Comparison of ENCODE assay signal across 19 mouse cellular contexts in the genomic region with DNA sequence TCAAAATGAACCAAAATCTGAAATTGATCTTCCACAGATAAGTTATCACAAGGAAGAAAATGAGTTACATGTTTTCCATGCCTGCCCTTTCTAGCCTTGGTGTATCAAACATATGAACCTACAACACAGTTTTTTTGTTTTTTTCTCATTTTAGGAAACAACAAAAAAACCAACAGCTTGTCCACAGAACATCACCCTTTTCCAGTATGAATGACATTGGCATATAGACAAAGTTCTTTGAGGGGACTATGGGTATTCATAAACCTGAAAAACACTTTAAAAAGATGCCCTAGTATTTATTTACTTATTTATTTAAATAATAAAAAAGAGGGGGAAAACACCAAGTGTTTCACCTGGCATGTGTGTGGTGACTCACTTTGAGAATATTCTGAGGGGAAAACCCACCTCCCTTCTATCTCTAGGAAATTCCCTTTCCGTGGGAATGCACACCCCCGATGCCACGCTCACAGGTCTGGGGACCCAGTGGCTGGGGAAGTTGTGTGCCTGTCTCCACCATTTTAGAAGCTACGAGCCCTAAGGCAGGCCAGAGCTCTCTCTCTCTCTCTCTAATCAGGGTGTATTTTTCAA.
DNase-seq lines count a peak whose midpoint lies in the region; ATAC-seq and TF ChIP-seq lines count a peak whose summit lies in the region.
"Had no signal": no experiment of that assay in that cellular context is flagged by ENCODE, and none has a peak within 500 bp of the region (broad histone marks: within the 10 kb centered on the region; RNA-seq: fewer than 3 reads in every experiment).

No protein-coding gene starts in this region.

- H3K36me3 ChIP-seq in CH12.LX (replicated peaks in 1 of 2; ENCODE audit: control insufficient read depth in 1 of 2, insufficient read depth in 1 of 2, low read length in 1 of 2) = no peaks in the 10 kb centered on the region
- no peaks in the 10 kb centered on the region for H3K36me3 ChIP-seq in limb, embryonic 13.5 days
- H3K36me3 ChIP-seq: heart, embryonic 13.5 days; intestine, embryonic 15.5 days had no signal

- no peaks in the 10 kb centered on the region for H3K27me3 ChIP-seq in CH12.LX (replicated peaks)
- peaks cover 70% of the 10 kb centered on the region for H3K27me3 ChIP-seq in limb, embryonic 13.5 days
- H3K27me3 ChIP-seq: forebrain, embryonic 13.5 days had no signal

- H3K4me3 ChIP-seq in CH12.LX (replicated peaks in 1 of 3; ENCODE audit: low read depth in 2 of 3, low read length in 2 of 3, poor library complexity in 1 of 3) = no peak overlapping the region
- no peak overlapping the region for H3K4me3 ChIP-seq in limb, embryonic 13.5 days
- H3K4me3 ChIP-seq: forebrain, embryonic 13.5 days; gastrocnemius, adult 2 months; heart, embryonic 13.5 days; intestine, embryonic 15.5 days had no signal

- in situ Hi-C loops in CH12.LX (cut with MboI; ENCODE audit: low pct_ligation_motif_present, low pct_unique_long_range_greater_than_20kb, low sequenced_read_pairs) = loop anchor here (25.0 kb wide), 1 partner anchor 473 kb away; no protein-coding TSS in a partner anchor

- peak; percentile 20 for ATAC-seq in inflammation-experienced regulatory T-cells, adult 6 months
- ATAC-seq in limb, embryonic 13.5 days (ENCODE audit: low FRiP score, low read depth) = no peak
- ATAC-seq: forebrain, embryonic 13.5 days; forebrain, postnatal 0 days; hindbrain, embryonic 16.5 days; intestine, embryonic 15.5 days had no signal

- dilution Hi-C loops in CH12.LX (cut with MboI; ENCODE audit: extremely low pct_ligation_motif_present, extremely low pct_unique_long_range_greater_than_20kb, low sequenced_read_pairs) = no loop called here

- whole genome bisulfite sequencing in limb, embryonic 13.5 days = 27% methylated on average over 4 of the region's 4 CpGs

- peaks cover 29 to 33% of the 10 kb centered on the region in 2 experiments for H3K4me1 ChIP-seq in CH12.LX (ENCODE audit: control insufficient read depth in 1 of 2, insufficient read depth in 2 of 2)
- H3K4me1 ChIP-seq in limb, embryonic 13.5 days = peaks cover 53% of the 10 kb centered on the region
- H3K4me1 ChIP-seq: forebrain, embryonic 13.5 days; heart, embryonic 13.5 days had no signal

- TF ChIP-seq POLR2A in CH12.LX (IDR thresholded peaks at IDR 0.05; ENCODE audit: low read depth, low read length) = no peak

- TF ChIP-seq EP300 in CH12.LX (IDR thresholded peaks at IDR 0.05; ENCODE audit: low read length) = peak; percentile 91

- no peak overlapping the region for H3K9ac ChIP-seq in CH12.LX (ENCODE audit: insufficient read depth, low read depth)
- H3K9ac ChIP-seq in limb, embryonic 13.5 days = no peak overlapping the region
- H3K9ac ChIP-seq: forebrain, embryonic 13.5 days; forebrain, postnatal 0 days; heart, embryonic 13.5 days; intestine, embryonic 15.5 days had no signal

- H3K4me2 ChIP-seq in CH12.LX (ENCODE audit: insufficient read depth, low read depth, poor library complexity, severe bottlenecking) = no peak overlapping the region
- H3K4me2 ChIP-seq in limb, embryonic 13.5 days (replicated peaks) = peak overlapping the region; percentile 30
- H3K4me2 ChIP-seq: forebrain, embryonic 13.5 days; heart, embryonic 13.5 days; intestine, embryonic 15.5 days had no signal

- H3K9me3 ChIP-seq in CH12.LX (replicated peaks; ENCODE audit: low read length) = no peaks in the 10 kb centered on the region
- H3K9me3 ChIP-seq in limb, embryonic 13.5 days = no peaks in the 10 kb centered on the region
- H3K9me3 ChIP-seq: forebrain, embryonic 13.5 days; heart, embryonic 13.5 days; intestine, embryonic 15.5 days had no signal

- no peak for TF ChIP-seq CTCF in CH12.LX (conservative IDR thresholded peaks at IDR 0.05 in 1 of 2, IDR thresholded peaks at IDR 0.05 in 1 of 2; ENCODE audit: low read depth in 2 of 2, low read length in 2 of 2)

- no peak; the same call in none of the 2 replicates for TF ChIP-seq RAD21 in CH12.LX (IDR thresholded peaks at IDR 0.05; ENCODE audit: low read depth, low read length)

- no peak overlapping the region for H3K27ac ChIP-seq in CH12.LX (ENCODE audit: insufficient read depth, low read depth)
- no peak overlapping the region for H3K27ac ChIP-seq in limb, embryonic 13.5 days
- H3K27ac ChIP-seq: forebrain, embryonic 13.5 days; gastrocnemius, adult 2 months; heart, embryonic 13.5 days; intestine, embryonic 15.5 days had no signal

- no peaks in the 10 kb centered on the region for H3K79me2 ChIP-seq in CH12.LX (replicated peaks; ENCODE audit: control insufficient read depth, extremely low read depth, insufficient read depth, poor library complexity, severe bottlenecking)

- peak; percentile 41 for DNase-seq in CD4-positive helper T cell, adult 2 months (ENCODE audit: low read depth, low spot score)
- peak; percentile 40 for DNase-seq in CH12.LX (ENCODE audit: extremely low read depth)
- DNase-seq in neural tube, embryonic 10.5 days (ENCODE audit: extremely low spot score, low spot score) = no peak
- DNase-seq in kidney, postnatal 36 days = no peak
- no peak for DNase-seq in lung, postnatal 36 days
- DNase-seq: adrenal gland, adult 2 months; cerebellum, adult 18-20 months; cerebellum, adult 9-11 months; cerebellum, postnatal 36 days; gastrocnemius, adult 2 months; gastrocnemius, postnatal 25 days; heart, postnatal 36 days had no signal

TF ChIP-seq in CH12.LX, 34 proteins besides CTCF, POLR2A, EP300 and RAD21:
- no peak for TF ChIP-seq GABPA (IDR thresholded peaks at IDR 0.05; ENCODE audit: insufficient replicate concordance, low read depth, low read length)
- TF ChIP-seq NRF1 (IDR thresholded peaks at IDR 0.05; ENCODE audit: low read depth, low read length) = no peak
- TF ChIP-seq MAX (IDR thresholded peaks at IDR 0.05; ENCODE audit: low read length) = 0 out of 2 replicates have a peak, but pooled peaks have one; percentile 17
- TF ChIP-seq USF1 (IDR thresholded peaks at IDR 0.05; ENCODE audit: low read depth, low read length) = no peak
- TF ChIP-seq ZC3H11A (IDR thresholded peaks at IDR 0.05; ENCODE audit: low read depth, low read length) = no peak
- TF ChIP-seq POLR2AphosphoS2 (IDR thresholded peaks at IDR 0.05; ENCODE audit: low read depth, low read length) = no peak
- no peak for TF ChIP-seq ZKSCAN1 (IDR thresholded peaks at IDR 0.05; ENCODE audit: borderline replicate concordance, low read depth, low read length)
- no peak for TF ChIP-seq USF2 (conservative IDR thresholded peaks at IDR 0.05; ENCODE audit: low read depth, low read length)
- no peak for TF ChIP-seq E2F4 (IDR thresholded peaks at IDR 0.05; ENCODE audit: insufficient replicate concordance, low read depth, low read length)
- no peak for TF ChIP-seq MXI1 (IDR thresholded peaks at IDR 0.05; ENCODE audit: low read depth, low read length)
- TF ChIP-seq JUND (conservative IDR thresholded peaks at IDR 0.05; ENCODE audit: low read depth, low read length) = peak; percentile 57; the same call in 1 of the 2 replicates
- TF ChIP-seq KAT2A (IDR thresholded peaks at IDR 0.05; ENCODE audit: insufficient replicate concordance, low read length) = no peak
- TF ChIP-seq MYC (IDR thresholded peaks at IDR 0.05; ENCODE audit: low read depth, low read length) = no peak
- TF ChIP-seq NELFE (IDR thresholded peaks at IDR 0.05; ENCODE audit: low read depth, low read length) = no peak
- peak; percentile 56 for TF ChIP-seq JUN (IDR thresholded peaks at IDR 0.05; ENCODE audit: insufficient read depth, low read depth, low read length)
- no peak for TF ChIP-seq MAFK (IDR thresholded peaks at IDR 0.05; ENCODE audit: insufficient replicate concordance, low read length)
- peak; percentile 89 for TF ChIP-seq RCOR1 (conservative IDR thresholded peaks at IDR 0.05; ENCODE audit: low read depth, low read length)
- TF ChIP-seq ELF1 (IDR thresholded peaks at IDR 0.05; ENCODE audit: low read depth, low read length) = no peak
- peak; percentile 71 for TF ChIP-seq ZNF384 (IDR thresholded peaks at IDR 0.05; ENCODE audit: low read depth, low read length)
- peak; percentile 67; the same call in 1 of the 2 replicates for TF ChIP-seq MEF2A (IDR thresholded peaks at IDR 0.05; ENCODE audit: borderline replicate concordance, low read depth, low read length)
- no peak for TF ChIP-seq SIN3A (IDR thresholded peaks at IDR 0.05; ENCODE audit: low read length)
- peak; percentile 88 for TF ChIP-seq IRF4 (IDR thresholded peaks at IDR 0.05; ENCODE audit: low read depth, low read length)
- TF ChIP-seq SMC3 (IDR thresholded peaks at IDR 0.05; ENCODE audit: low read depth, low read length) = no peak
- TF ChIP-seq UBTF (IDR thresholded peaks at IDR 0.05; ENCODE audit: low read depth, low read length) = no peak
- TF ChIP-seq PAX5 (IDR thresholded peaks at IDR 0.05; ENCODE audit: low read length) = no peak
- no peak for TF ChIP-seq ZMIZ1 (IDR thresholded peaks at IDR 0.05; ENCODE audit: low read depth, low read length)
- peak; percentile 84 for TF ChIP-seq TCF12 (IDR thresholded peaks at IDR 0.05; ENCODE audit: low read depth, low read length)
- TF ChIP-seq CHD2 (IDR thresholded peaks at IDR 0.05; ENCODE audit: low read length) = peak; percentile 48; the same call in 1 of the 2 replicates
- TF ChIP-seq MAZ (IDR thresholded peaks at IDR 0.05; ENCODE audit: low read depth, low read length) = no peak
- peak; percentile 82 for TF ChIP-seq ETS1 (conservative IDR thresholded peaks at IDR 0.05; ENCODE audit: low read depth, low read length)
- TF ChIP-seq HCFC1 (IDR thresholded peaks at IDR 0.05; ENCODE audit: low read depth, low read length) = no peak
- no peak for TF ChIP-seq CHD1 (IDR thresholded peaks at IDR 0.05; ENCODE audit: low read depth, low read length)
- peak; percentile 87 for TF ChIP-seq BHLHE40 (IDR thresholded peaks at IDR 0.05; ENCODE audit: low read depth, low read length)

Comparison
In these comparisons a context has a peak if more than half of its experiments do, and no peak if none do; other contexts are left out.
1. DNase-seq: peak in CD4-positive helper T cell, adult 2 months (single experiment) and CH12.LX (single experiment); none in neural tube, embryonic 10.5 days (single experiment), kidney, postnatal 36 days (0 of 2) and lung, postnatal 36 days (single experiment).